Mouse (Mus musculus) forebrain, postnatal 0 days (tissue): ENCODE measurements around the gene Vps37c. TPM values are rescaled to one million over a fixed set of nuclear protein-coding genes. Genes with fewer than 3 reads are reported as not detected.

Source experiments
- ATAC-seq: fragments of 200-750 bp; cut with Nextera tagmentation; 2 replicates; pipeline ENCODE4 v1.8.0; 2017; ENCODE audit warnings: mild to moderate bottlenecking, moderate library complexity
- DNase-seq: peaks from one replicate; pipeline ENCODE4 v3.0.0-alpha.2; 2015
- H3K27ac ChIP-seq: fragments of 300-500 bp; sonication (generic); 2 replicates; pipeline ENCODE4 v1.5.1; 2014; ENCODE audit warnings: low read depth, mild to moderate bottlenecking, antibody characterized with exemption, low read length, moderate library complexity, mixed read lengths
- H3K27me3 ChIP-seq: fragments of 300-500 bp; sonication (generic); 2 replicates; pipeline ENCODE4 v1.6.1; 2014; ENCODE audit warnings: mild to moderate bottlenecking, low read length, mixed read lengths; ENCODE audit not compliant: insufficient read depth
- H3K36me3 ChIP-seq: fragments of 300-500 bp; sonication (generic); 2 replicates; pipeline ENCODE4 v1.6.1; 2014; ENCODE audit warnings: mild to moderate bottlenecking, moderate library complexity; ENCODE audit not compliant: insufficient read depth
- H3K4me1 ChIP-seq: fragments of 300-500 bp; sonication (generic); 2 replicates; pipeline ENCODE4 v1.6.1; 2014; ENCODE audit warnings: antibody characterized with exemption; ENCODE audit not compliant: insufficient read depth
- H3K4me2 ChIP-seq: fragments of 300-500 bp; sonication (generic); 2 replicates; pipeline ENCODE4 v1.6.1; 2014; ENCODE audit warnings: low read depth, mild to moderate bottlenecking, moderate library complexity
- H3K4me3 ChIP-seq: fragments of 300-500 bp; sonication (generic); 2 replicates; pipeline ENCODE4 v1.5.1; 2014; ENCODE audit warnings: low read depth, low read length, mixed read lengths
- H3K9ac ChIP-seq: fragments of 300-500 bp; sonication (generic); 2 replicates; pipeline ENCODE4 v1.6.1; 2014; ENCODE audit warnings: mild to moderate bottlenecking
- H3K9me3 ChIP-seq: fragments of 300-500 bp; sonication (generic); 2 replicates; pipeline ENCODE4 v1.6.1; 2016; ENCODE audit warnings: low read length
- CTCF ChIP-seq: sonication (generic); IDR thresholded peaks from 2 replicates; pipeline ENCODE4 v1.5.1; 2016; ENCODE audit warnings: antibody characterized with exemption, control low read depth, low read depth
- WGBS: fragments of 180-500 bp; shearing (Covaris S2); extraction: QIAGEN DNeasy Blood & Tissue Kit; methylation state at CpG from one replicate; pipeline ENCODE4 v1.1.7; 2014; 5-methylcytosine and 5-hydroxymethylcytosine counted together
- polyA plus RNA-seq: library from polyadenylated mRNA; unstranded; fragments of >200 nt; fragmentation: Nextera tagmentation; extraction: Ambion mirVana; gene quantifications from 2 replicates; pipeline ENCODE4 v1.2.1, GENCODE M21; 2015
- total RNA-seq: library from RNA; depleted of rRNA; stranded (reverse); fragments of >200 nt; gene quantifications from 2 replicates; pipeline ENCODE4 v1.2.3, GENCODE M21; 2014

Gene Vps37c
- total and polyA plus RNA-seq, 2 experiments from 2014 or later = 29.0 to 34.5 TPM

DNA sequence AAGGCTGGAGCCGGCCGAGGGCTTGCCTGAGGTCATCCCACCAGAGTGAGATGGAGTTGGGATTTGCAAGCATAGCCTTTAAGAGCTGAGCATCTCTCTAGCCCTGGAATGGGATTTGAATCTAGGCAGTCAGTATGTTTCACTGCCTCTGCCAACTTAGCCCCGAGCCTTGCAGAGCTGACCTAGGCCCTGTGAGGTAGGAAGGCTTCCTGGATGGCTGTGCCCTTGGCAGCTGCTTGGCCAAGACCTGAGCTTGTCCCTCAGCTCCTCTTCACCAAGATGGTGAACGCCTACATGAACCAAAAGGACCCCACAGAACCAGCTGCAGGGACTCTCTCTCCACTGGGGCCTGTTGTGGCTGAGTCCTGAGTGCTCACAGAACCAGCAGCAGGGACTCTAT, 22.2 kb downstream of the Vps37c start:
- no peak overlapping the region for H3K4me3 ChIP-seq
- no peak for ATAC-seq
- peaks cover 6% of the 10 kb centered on the region; the same call in 1 of the 2 replicates for H3K4me1 ChIP-seq
- TF ChIP-seq CTCF = no peak
- H3K4me2 ChIP-seq = no peak overlapping the region
- H3K9me3 ChIP-seq = no peaks in the 10 kb centered on the region
- 83% methylated on average over 4 of the region's 4 CpGs for WGBS
- 0 out of 2 replicates have a peak overlapping the region, but pooled peaks have one; percentile 10 for H3K9ac ChIP-seq
- H3K27me3 ChIP-seq = no peaks in the 10 kb centered on the region
- DNase-seq = no peak
- 0 out of 2 replicates have a peak overlapping the region, but pooled peaks have one; percentile 40 for H3K27ac ChIP-seq
- H3K36me3 ChIP-seq = peaks cover 58% of the 10 kb centered on the region

DNA sequence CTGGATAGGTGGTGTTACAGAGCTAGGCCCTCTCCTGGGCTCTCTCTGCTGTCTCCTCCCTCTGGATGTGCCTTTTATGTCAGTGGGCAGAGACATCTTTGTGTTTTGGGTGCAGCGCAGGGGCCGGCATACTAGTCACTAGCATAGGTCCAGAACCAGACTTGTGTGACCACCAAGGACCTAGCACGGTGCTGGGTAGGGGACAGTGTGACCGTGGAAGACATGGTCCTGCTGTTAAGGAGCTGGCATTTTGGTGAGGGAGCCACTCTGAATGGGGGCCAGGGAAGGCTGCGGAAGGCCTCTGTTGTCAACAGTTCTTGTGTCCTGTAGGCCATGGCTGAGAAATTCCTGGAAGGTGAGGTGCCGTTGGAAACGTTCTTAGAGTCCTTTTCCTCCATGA, 23.7 kb downstream of the Vps37c start:
- Histone ChIP-seq H3K36me3 (peaks cover 51% of the 10 kb centered on the region), H3K9me3 (no peaks in the 10 kb centered on the region), H3K4me1 (peaks cover 6% of the 10 kb centered on the region; the same call in 1 of the 2 replicates), H3K4me2 (no peak overlapping the region), H3K27ac (no peak overlapping the region), H3K4me3 (no peak overlapping the region), H3K9ac (no peak overlapping the region), H3K27me3 (no peaks in the 10 kb centered on the region)
- WGBS = 93% methylated on average over 7 of the region's 7 CpGs
- DNase-seq (no peak), ATAC-seq (no peak)
- TF ChIP-seq CTCF = no peak

DNA sequence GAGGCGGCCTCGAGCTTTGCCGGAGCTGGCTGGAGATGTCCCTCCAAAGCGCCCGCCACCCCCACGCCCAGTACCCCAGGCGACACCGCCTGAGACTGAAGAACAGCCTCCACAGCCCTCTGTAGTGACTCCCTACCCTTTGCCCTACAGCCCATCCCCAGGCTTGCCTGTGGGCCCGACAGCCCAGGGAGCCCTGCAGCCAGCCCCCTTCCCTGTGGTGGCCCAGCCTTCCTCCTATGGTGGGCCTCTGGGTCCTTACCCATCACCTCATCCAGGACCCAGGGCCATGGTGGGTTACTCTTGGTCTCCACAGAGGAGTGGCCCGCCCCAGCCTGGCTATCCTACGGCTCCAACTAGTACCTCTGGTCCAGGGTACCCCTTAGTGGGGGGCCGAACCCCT, 24.1 kb downstream of the Vps37c start:
- Histone ChIP-seq H3K9me3 (no peaks in the 10 kb centered on the region), H3K27ac (no peak overlapping the region), H3K4me2 (no peak overlapping the region), H3K9ac (no peak overlapping the region), H3K4me1 (peaks cover 6% of the 10 kb centered on the region; the same call in 1 of the 2 replicates), H3K4me3 (no peak overlapping the region), H3K27me3 (no peaks in the 10 kb centered on the region), H3K36me3 (peaks cover 47% of the 10 kb centered on the region)
- TF ChIP-seq CTCF = no peak
- WGBS = 91% methylated on average over 12 of the region's 12 CpGs
- ATAC-seq = no peak
- no peak for DNase-seq

DNA sequence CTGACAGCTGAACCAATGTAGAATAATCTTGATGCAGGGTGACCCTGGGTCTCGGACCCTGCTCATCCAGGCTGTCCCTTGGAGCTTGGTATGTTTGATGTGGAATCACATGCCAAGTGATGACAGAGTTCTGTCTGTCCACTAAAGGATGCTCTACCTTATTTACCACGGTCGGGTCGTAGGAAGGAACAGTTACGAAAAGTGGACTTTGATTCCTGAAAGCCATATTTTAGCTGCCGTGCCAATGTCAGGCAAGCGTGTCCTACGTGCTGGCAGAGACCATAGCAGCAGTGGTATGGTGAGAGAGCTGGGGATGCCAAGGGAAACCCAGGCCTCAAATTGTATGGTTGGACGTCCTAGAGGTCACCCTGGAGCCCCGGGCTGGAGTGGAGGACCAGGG, 25.0 kb downstream of the Vps37c start:
- Histone ChIP-seq H3K4me3 (no peak overlapping the region), H3K36me3 (peaks cover 42% of the 10 kb centered on the region), H3K9ac (no peak overlapping the region), H3K9me3 (no peaks in the 10 kb centered on the region), H3K27me3 (no peaks in the 10 kb centered on the region), H3K4me2 (no peak overlapping the region), H3K27ac (no peak overlapping the region), H3K4me1 (peaks cover 6% of the 10 kb centered on the region; the same call in 1 of the 2 replicates)
- 97% methylated on average over 10 of the region's 10 CpGs for WGBS
- no peak for DNase-seq
- no peak for TF ChIP-seq CTCF
- ATAC-seq = no peak

DNA sequence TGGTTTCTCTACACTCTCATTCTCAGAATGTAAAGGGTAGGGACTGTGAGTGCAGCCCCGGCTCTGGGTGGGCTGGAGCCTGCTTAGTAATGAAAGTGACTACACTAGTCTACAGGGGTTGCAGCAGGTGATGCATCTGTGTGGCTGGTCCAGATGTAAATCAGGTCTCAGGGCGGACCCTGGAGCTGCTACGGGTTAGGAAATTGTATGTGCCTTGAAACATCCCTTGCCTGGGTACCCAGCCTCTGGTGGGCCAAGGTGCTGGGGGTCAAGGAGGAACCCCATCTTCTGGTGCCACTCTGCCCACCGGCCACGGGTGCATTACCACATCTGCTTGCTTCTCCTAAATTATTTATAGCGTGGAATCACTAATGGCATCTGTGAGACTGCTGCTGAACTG, 25.6 kb downstream of the Vps37c start:
- H3K27me3 ChIP-seq = no peaks in the 10 kb centered on the region
- H3K4me2 ChIP-seq = no peak overlapping the region
- TF ChIP-seq CTCF = no peak
- peaks cover 40% of the 10 kb centered on the region for H3K36me3 ChIP-seq
- DNase-seq (no peak), ATAC-seq (no peak)
- H3K27ac ChIP-seq = peak overlapping the region; percentile 64
- H3K4me1 ChIP-seq = peaks cover 6% of the 10 kb centered on the region; the same call in 1 of the 2 replicates
- no peak overlapping the region for H3K4me3 ChIP-seq
- no peaks in the 10 kb centered on the region for H3K9me3 ChIP-seq
- 80% methylated on average over 6 of the region's 6 CpGs for WGBS
- no peak overlapping the region for H3K9ac ChIP-seq

DNA sequence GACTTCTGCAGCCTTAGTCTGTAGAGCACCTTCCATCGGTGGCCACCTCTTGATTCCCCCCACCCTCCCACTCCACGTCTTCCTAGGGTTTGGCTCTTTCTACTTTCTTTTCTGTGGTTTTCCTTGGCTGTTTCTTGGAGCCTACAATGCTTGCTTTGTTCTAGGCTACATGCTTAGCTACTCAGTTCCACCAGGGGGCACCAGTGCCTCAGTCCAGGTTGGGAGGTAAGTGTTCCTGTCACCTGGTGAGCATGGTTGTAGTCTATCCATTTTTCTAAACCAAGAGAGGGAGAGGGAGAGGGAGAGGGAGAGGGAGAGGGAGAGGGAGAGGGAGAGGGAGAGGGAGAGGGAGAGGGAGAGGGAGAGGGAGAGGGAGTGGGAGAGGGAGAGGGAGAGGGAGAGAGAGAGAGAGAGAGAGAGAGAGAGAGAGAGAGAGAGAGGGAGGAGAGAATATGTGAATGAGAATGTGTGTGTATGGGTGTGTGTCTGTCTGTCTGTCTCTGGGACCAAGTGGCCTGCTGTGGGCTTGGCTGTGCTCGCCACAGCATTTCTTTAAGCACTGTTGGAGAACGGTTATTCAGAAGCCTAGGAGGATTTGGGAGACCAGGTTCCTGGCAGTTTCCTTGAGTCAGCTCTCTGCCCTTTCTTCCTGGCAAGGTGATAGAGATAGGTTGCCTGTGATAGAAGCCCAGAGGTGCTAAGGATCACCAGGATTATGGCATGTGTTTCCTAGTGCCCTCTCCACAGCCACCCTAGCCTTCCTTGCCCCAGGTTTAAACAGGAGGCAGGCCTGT, 26.3 kb downstream of the Vps37c start:
- no peaks in the 10 kb centered on the region for H3K27me3 ChIP-seq
- no peak overlapping the region for H3K9ac ChIP-seq
- H3K4me3 ChIP-seq = no peak overlapping the region
- peak; percentile 80 for ATAC-seq
- H3K4me2 ChIP-seq = no peak overlapping the region
- peaks cover 3% of the 10 kb centered on the region; the same call in 1 of the 2 replicates for H3K4me1 ChIP-seq
- DNase-seq = peak; percentile 87
- no peaks in the 10 kb centered on the region for H3K9me3 ChIP-seq
- 26% methylated on average over 4 of the region's 4 CpGs for WGBS
- TF ChIP-seq CTCF = peak; percentile 91
- peak overlapping the region; percentile 64 for H3K27ac ChIP-seq
- peaks cover 40% of the 10 kb centered on the region for H3K36me3 ChIP-seq

DNA sequence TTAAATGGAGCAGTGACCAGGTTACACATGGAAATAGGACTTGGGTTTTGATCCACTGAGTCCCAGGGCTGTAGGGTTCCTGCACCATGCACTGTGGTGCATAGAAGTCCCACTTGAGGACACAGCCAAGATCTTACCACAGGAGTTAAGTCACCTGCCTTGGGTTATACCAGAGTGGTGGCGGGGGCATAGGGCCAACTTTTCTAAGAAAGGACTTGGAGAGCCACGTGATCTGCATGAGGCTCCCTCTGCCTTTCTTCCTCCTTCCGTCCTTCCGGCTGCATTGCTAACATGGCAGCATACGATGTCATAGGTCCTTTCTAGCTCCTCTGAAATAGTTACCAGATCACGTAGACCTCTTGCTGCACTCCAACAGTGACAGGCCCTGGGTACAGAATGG, 26.9 kb downstream of the Vps37c start:
- Histone ChIP-seq H3K4me1 (no peaks in the 10 kb centered on the region), H3K9ac (no peak overlapping the region), H3K27me3 (no peaks in the 10 kb centered on the region), H3K9me3 (no peaks in the 10 kb centered on the region), H3K36me3 (peaks cover 36% of the 10 kb centered on the region), H3K27ac (no peak overlapping the region), H3K4me3 (no peak overlapping the region), H3K4me2 (no peak overlapping the region)
- DNase-seq = no peak
- TF ChIP-seq CTCF = no peak
- no peak for ATAC-seq
- WGBS = 81% methylated on average over 6 of the region's 6 CpGs
